Mouse (Mus musculus) thymus, postnatal 10 days (tissue): ENCODE results near the gene Ap3b1.

ENCODE experiments used
- DNase-seq, 2 experiments: peaks; one replicate each; pipeline ENCODE4 v3.0.0; 2021; ENCODE audit warnings: low spot score in 2 of 2

The Ap3b1 gene

GRCm38 (mm10) chr13:94539851-94540646 lies 181.3 kb downstream of the Ap3b1 start:
- no peak for DNase-seq

- DNase-seq: no peak
These were observed 183.3 kb downstream of the Ap3b1 start for GRCm38 (mm10) chr13:94542061-94542460.

- DNase-seq: no peak
These were observed 185.5 kb downstream of the Ap3b1 start for GRCm38 (mm10) chr13:94544211-94544610.

GRCm38 (mm10) chr13:94545739-94546138 lies 187.0 kb downstream of the Ap3b1 start:
- no peak for DNase-seq

- no peak for DNase-seq
These were observed 187.5 kb downstream of the Ap3b1 start for GRCm38 (mm10) chr13:94546246-94546645.

- DNase-seq: no peak
These were observed 190.8 kb downstream of the Ap3b1 start for GRCm38 (mm10) chr13:94549580-94549979.

GRCm38 (mm10) chr13:94550037-94550436 lies 191.3 kb downstream of the Ap3b1 start:
- no peak for DNase-seq

- DNase-seq: peak; percentile 20 to 74
These were observed 201.3 kb downstream of the Ap3b1 start for GRCm38 (mm10) chr13:94560011-94560410.

GRCm38 (mm10) chr13:94560878-94561277 lies 202.1 kb downstream of the Ap3b1 start:
- DNase-seq: no peak

GRCm38 (mm10) chr13:94562652-94563339 lies 204.0 kb downstream of the Ap3b1 start:
- DNase-seq: no peak

- no peak for DNase-seq
These were observed 205.1 kb downstream of the Ap3b1 start for GRCm38 (mm10) chr13:94563836-94564235.

GRCm38 (mm10) chr13:94564351-94564994 lies 205.7 kb downstream of the Ap3b1 start:
- DNase-seq: no peak

- DNase-seq: no peak
These were observed 206.4 kb downstream of the Ap3b1 start for GRCm38 (mm10) chr13:94565176-94565575.

- no peak for DNase-seq
These were observed 206.9 kb downstream of the Ap3b1 start for GRCm38 (mm10) chr13:94565616-94566015.

GRCm38 (mm10) chr13:94567739-94568138 lies 209.0 kb downstream of the Ap3b1 start:
- DNase-seq: no peak

- no peak for DNase-seq
These were observed 212.2 kb downstream of the Ap3b1 start for GRCm38 (mm10) chr13:94571001-94571400.

GRCm38 (mm10) chr13:94573356-94573755 lies 214.6 kb downstream of the Ap3b1 start:
- no peak for DNase-seq

GRCm38 (mm10) chr13:94573833-94574232 lies 215.1 kb downstream of the Ap3b1 start:
- no peak for DNase-seq

- no peak for DNase-seq
These were observed 217.0 kb downstream of the Ap3b1 start for GRCm38 (mm10) chr13:94575607-94576398.

GRCm38 (mm10) chr13:94576399-94577176 lies 217.8 kb downstream of the Ap3b1 start:
- DNase-seq: no peak

GRCm38 (mm10) chr13:94577177-94577540 lies 218.4 kb downstream of the Ap3b1 start:
- DNase-seq: no peak
